Mouse (Mus musculus) megakaryocyte, embryonic 14.5 days (primary cell): ENCODE results near the gene Cela3b.

ENCODE experiments used
- FLI1 ChIP-seq: IDR thresholded peaks from 2 replicates; pipeline ENCODE4 v1.6.1; 2012; ENCODE audit warnings: low read length, inconsistent platforms, mixed read lengths
- GATA1 ChIP-seq: IDR thresholded peaks from 3 replicates; pipeline ENCODE4 v1.6.1; 2012; ENCODE audit warnings: mixed read lengths, low read length, inconsistent platforms, borderline replicate concordance

GRCm38 (mm10) chr4:137473701-137474388 is 43.5 kb upstream of the Cela3b start:
- TF ChIP-seq FLI1, result no peak
- TF ChIP-seq GATA1, result no peak
